Mouse (Mus musculus) neutrophil, adult 5-6 weeks (primary cell): ENCODE measurements around the gene Gm29776. TPM values are rescaled to one million over a fixed set of nuclear protein-coding genes. Genes with fewer than 3 reads are reported as not detected.

Experiments used
- ATAC-seq: fragments of 151-379, 151-347 bp; 2 replicates; pipeline ENCODE4 v1.8.0; 2017; ENCODE audit warnings: mild to moderate bottlenecking, moderate TSS enrichment; ENCODE audit not compliant: insufficient number of reproducible peaks, poor library complexity, low FRiP score, severe bottlenecking; ENCODE audit errors: extremely low read depth
- total RNA-seq: library from RNA; stranded (forward); fragments of 200-1000 nt; gene quantifications from 2 replicates; pipeline ENCODE4 v1.2.3, GENCODE M21; 2017

Gm29776 gene
- not detected in 2 replicates for total RNA-seq

DNA sequence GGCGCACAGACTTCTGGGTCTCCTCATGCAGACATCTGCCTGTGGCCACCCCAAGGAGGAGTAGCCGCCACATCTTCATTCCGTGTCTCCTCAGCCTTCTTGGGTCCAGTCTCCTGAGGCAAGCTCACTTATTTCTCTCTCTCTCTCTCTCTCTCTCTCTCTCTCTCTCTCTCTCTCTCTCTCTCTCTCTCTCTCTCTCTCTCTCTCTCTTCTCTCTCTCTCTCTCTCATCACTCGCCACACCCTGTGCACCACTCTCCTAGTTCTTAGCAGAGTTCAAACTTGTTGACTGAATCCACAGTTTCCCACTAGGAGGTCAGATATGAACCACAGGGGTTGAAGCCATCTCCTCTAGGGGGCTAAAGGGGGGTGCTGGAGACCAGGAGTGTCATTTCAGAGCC lies at the start of gene Gm29776:
TSS of gene Gm29776 (minus strand) at position 101 of the 400 bp plus-strand sequence.
- ATAC-seq: no peak

DNA sequence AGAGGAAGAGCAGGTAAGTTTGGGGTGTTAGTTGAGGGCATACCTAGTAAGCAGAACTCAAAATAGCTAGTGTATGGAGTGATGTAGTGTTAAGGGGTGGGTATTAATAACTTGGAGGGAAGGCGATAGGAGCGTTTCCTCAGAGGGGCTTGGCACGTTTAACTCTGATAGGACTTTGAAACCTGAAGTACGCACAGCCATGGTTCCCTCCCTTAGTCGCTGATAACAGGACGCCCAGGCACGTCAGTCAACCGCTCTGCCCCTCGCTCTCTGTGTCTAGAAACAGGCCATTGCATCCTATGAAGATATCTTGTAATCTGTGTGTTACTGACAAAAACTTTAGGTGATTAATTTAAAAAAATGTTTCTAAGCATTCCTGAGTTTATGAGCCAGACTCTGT lies 47.4 kb upstream of the Gm29776 start:
- ATAC-seq: no peak

GRCm38 (mm10) chr14:54744473-54744872 lies 45.8 kb upstream of the Gm29776 start:
- no peak for ATAC-seq

- no peak for ATAC-seq
Measured at GRCm38 (mm10) chr14:54742375-54742774, 43.7 kb upstream of the Gm29776 start.

DNA sequence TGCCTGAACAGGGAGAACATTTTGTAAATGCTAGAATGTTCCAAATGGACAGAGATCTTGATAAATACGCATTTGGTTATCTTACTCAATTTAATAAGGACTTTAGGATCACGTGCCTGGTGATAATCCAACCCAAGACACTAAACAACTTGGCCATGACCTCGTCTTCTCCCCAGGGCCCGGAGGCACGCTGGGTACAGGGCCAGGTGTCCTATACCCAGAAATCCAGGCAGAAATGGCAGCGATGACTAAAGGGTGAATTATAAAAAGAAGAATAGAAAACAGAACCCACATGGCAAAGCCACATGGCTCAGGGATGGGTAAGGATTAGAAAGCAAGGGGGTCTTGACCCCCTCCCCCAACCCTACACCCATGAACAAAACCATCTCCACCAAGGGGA lies 43.1 kb upstream of the Gm29776 start:
- no peak for ATAC-seq

DNA sequence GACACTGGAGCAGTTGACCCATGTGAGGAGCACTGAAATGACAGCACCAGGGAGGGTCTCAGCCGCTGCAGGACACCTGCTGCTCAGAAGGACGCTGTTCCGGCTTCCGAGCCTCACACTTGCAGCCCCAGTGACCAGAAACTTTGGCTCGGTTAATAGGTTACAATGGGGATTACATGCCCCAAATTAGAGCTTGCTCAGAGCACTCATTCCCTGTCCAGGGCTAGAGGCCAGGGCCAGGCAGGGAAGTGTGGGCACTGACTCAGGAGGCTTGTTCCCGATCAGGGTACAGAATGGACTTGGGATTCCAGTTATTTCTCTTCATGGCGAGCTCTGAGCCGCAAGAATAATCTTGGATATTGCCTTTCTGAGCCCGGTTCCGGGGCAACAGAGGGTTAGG lies 39.0 kb upstream of the Gm29776 start:
- ATAC-seq: no peak

DNA sequence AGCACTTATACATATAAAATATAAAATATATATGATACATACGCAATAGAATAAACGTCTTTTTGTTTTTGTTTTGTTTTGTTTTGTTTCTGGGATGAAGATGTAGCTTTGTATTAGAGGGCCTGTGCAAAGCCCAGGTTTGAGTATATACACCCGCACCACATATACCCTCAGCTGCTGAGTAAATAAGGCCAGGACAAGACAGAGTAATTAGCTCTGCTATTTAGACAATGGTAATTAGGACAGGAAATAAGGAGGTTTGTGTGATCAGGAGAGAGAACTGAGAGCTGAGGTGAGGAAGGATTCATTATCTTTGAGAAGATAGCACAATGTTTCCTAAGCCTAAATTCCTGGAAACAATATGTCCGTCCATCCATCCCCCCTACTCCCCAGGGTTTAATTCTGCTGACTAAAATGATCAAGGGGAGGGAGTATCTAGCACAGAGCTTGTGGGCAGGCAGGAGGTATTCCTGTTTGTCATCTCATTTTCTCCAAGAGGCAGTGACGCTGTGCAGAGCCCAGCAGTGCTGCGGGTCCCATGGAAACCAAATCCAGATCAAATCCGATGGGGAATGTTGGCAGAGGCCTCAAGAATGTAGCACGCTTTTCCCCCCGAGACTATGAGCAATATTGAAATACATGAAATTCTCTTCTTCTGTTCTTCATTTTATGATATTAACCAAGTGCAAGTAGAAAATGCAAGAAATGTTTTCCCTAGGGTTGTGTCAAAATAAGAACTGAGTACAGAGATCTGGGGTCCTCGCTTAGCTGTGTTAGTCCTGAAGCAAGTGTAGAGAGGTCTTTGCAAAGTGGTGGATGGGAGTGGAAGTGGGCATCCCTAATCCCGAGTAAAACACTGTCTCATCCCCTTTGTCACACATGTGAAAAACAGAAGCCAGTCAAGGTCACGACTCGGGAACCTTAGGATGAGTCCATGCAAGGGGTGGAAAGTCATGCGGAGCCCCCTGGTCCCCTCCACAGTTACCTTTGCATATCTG lies 38.2 kb upstream of the Gm29776 start:
- ATAC-seq: no peak

DNA sequence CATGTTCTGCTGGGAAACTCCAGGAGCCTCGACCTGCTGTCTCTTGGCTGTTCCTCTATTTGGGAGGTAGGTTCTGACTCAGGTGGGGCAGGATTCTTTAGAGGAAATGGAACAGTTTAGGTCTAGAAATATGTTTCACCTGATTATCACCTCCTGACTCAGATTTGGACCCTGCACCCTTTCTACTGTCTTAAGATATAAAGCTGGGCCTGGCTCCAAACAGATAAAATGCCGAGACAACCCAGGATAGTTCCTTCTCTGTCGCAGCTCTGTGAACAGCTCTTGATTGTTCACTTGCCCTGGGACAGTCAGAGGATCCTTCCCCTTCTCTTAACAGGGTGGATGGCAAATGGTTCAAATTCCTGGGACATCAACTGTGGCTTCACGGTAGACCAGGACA lies 36.6 kb upstream of the Gm29776 start:
- ATAC-seq: no peak

GRCm38 (mm10) chr14:54734004-54734403 lies 35.4 kb upstream of the Gm29776 start:
- ATAC-seq: no peak

DNA sequence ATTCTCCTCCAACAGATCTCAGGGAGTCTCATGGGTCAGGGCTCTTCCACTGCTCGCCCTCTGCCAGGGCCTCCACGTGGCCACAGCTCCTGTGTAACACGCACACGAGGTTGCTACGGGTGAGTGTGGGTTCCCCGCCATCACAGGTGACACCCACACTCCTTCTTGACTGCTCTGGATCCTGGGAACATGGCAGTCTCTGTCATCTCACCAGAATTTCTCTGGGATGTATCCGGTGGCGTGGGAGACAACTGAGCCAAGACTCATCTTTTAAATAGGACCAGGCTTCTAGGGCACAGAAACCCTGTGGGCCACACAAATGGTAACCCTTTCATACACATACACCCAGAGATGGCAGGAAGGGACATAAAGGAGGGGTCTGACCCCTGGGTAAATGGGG lies 33.6 kb upstream of the Gm29776 start:
- ATAC-seq: no peak

DNA sequence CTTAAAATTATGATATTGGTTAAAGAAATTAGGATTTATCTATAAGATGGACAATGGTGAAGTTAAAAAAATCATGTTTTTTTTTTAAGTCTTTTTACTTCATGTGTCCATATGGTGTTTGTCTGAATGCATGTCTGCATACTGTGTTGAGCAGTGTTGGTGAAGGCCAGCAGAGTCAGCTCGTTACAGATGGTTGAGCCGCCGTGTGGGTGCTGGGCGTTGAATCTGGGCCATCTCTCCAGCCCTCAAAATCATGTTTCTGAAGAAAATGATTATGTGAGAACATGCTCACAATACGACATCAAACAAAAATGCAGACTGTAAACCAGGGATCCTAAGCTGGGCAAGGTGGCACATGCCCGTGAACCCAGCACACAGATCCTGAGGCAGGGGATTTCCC lies 31.7 kb upstream of the Gm29776 start:
- no peak for ATAC-seq

- no peak for ATAC-seq
Measured at GRCm38 (mm10) chr14:54728823-54729653, 30.4 kb upstream of the Gm29776 start.

DNA sequence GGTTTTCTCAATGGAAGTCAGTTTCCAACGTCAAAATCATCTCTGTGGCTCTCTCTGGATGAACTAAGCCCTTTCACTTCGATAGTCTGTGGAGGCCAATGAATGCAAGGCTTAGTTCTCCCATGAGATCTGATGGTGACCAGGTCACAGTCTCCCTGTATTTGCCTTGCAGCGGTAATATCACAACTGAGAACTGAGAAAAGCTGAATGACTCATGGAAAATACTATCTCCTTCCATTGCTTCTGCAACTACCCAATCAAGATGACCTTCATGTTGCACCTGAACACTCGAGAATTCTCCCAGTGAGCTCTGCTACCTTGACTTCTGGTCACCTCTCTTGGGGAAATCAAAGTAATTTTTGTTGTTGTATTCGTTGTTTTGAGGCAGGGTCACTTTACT lies 28.9 kb upstream of the Gm29776 start:
- no peak for ATAC-seq

DNA sequence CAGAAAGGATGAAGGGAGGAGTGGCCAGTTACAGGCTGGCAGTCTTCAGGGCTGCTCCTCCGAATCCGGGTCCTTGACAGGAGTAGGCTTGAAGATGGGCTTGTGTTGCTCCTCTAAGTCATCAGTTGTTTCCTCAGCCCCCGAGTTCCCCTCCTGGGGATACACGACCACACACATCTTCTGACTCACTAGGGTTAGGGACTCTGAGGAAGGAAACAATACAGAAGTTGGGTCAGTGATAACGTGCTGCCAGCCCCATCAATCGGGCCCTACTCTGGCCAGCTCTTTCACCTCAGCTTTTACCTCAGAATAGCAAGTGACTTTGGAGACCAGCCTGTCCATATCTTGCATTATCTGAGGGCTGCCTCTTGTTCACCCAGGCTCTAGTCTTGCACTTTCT lies 25.4 kb upstream of the Gm29776 start:
- ATAC-seq: no peak

DNA sequence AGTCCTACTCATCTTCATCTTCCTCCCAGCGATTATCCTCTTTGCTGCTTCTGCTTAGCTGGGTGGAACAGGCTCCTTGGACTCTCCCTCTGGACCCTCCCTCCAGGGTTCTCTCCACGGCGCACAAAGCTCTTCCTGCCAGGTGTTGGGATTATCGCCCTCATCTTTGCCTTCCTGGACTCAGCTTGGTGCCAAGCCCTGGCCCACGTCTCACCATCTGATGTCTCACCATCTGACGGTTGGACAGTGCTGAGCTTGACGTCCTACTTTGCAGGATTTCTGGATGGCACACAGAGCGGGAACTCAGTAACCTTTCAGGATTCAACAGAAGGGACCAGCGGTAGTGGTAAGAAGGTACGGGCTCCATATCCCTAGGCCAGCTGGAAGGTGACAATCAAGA lies 23.1 kb upstream of the Gm29776 start:
- no peak for ATAC-seq

DNA sequence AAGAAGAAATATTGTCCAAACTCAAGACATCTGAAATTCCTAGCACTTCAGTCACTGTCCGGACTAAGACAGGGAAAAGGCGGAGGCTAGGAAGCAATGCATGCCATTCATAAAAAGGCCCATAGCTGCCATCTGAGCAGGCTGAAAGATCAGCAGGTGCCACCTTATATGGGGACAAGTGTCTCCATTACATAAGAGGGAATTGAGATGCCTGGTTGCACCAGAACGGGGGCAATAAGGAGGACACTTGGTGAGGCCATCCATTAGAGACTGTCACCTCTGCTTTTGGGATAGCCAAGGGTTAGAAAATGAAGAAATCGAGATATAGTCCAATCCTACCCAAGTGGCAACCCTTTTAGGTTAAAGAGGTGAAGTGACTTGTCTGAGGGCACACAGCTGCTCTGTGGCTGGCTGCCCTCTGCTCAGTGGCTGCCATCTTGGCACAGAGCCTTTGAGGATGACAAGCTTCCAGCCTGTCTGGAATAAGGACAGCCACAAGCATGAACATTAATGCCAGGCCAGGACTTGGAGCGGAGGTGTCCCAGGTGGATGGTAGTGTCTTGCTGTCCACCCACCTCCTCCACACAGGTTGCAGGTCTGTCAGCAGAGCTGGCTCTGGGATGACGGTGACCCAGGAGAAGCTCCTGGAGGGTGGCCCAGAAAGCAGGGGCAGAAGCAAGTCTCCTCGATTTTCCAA lies 22.2 kb upstream of the Gm29776 start:
- no peak for ATAC-seq

DNA sequence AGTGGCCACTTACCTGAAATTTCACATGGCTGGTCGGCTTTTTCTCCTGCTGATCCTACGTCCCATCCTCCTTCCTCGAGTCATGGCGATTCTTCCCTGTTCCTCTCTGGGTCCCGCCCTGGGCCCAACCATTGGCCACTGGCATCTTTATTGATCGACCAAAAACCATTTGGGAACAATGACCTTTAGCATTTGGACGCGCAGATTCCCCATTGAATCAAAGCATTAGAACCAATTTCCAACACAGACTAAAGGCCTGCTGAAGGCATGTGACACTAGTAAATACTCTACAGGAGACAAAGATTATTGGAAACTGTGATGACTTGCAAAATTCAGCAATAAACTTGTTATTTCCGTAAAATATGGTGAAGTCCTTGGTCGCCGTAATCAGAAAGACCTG lies 21.4 kb upstream of the Gm29776 start:
- ATAC-seq: no peak

DNA sequence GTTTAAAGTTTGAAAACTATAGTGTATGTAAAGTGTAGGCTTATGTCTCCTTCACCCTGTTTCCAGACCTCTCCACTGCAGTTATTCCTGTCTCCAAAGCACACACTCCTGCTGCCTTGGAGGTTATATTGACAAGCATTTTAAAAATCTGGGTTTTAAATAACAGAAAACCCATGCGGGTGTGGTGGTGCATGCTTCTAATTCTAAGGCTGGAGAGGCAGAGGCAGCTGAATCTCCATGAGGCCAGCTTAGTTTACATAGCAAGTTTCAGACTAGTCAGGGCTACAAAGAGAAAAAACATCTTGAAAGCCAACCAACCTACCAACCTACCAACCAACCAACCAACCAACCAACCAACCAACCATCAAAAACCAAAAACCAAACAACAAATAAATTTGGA lies 16.8 kb upstream of the Gm29776 start:
- no peak for ATAC-seq

- ATAC-seq: no peak
Measured at GRCm38 (mm10) chr14:54714617-54715081, 16.0 kb upstream of the Gm29776 start.
